Mouse (Mus musculus) intestine, embryonic 16.5 days (tissue): ENCODE results near the gene Nfia. TPM values are rescaled to one million over a fixed set of nuclear protein-coding genes. Genes with fewer than 3 reads are reported as not detected.

Experiments used
- ATAC-seq: fragments of 200-750 bp; cut with Nextera tagmentation; 2 replicates; pipeline ENCODE4 v1.8.0; 2017; ENCODE audit warnings: moderate TSS enrichment, moderate library complexity
- H3K27ac ChIP-seq: fragments of 300-500 bp; sonication (generic); 2 replicates; pipeline ENCODE4 v1.5.1; 2014; ENCODE audit warnings: mild to moderate bottlenecking, low read length
- H3K27me3 ChIP-seq: fragments of 300-500 bp; sonication (generic); replicated peaks from 2 replicates; pipeline ENCODE4 v1.6.1; 2014; ENCODE audit warnings: low read length, control low read depth, mixed read lengths; ENCODE audit not compliant: control insufficient read depth, insufficient read depth
- H3K36me3 ChIP-seq: fragments of 300-500 bp; sonication (generic); 2 replicates; pipeline ENCODE4 v1.6.1; 2014; ENCODE audit warnings: low read length, control low read depth; ENCODE audit not compliant: control insufficient read depth, insufficient read depth
- H3K4me1 ChIP-seq: fragments of 300-500 bp; sonication (generic); 2 replicates; pipeline ENCODE4 v1.6.1; 2014; ENCODE audit warnings: low read length, control low read depth, mixed read lengths; ENCODE audit not compliant: control insufficient read depth, insufficient read depth
- H3K4me2 ChIP-seq: fragments of 300-500 bp; sonication (generic); 2 replicates; pipeline ENCODE4 v1.6.1; 2014; ENCODE audit warnings: low read depth, low read length, control low read depth
- H3K4me3 ChIP-seq: fragments of 300-500 bp; sonication (generic); 2 replicates; pipeline ENCODE4 v1.5.1; 2014; ENCODE audit warnings: mild to moderate bottlenecking, low read length
- H3K9ac ChIP-seq: fragments of 300-500 bp; sonication (generic); 2 replicates; pipeline ENCODE4 v1.6.1; 2014; ENCODE audit warnings: low read depth, low read length
- H3K9me3 ChIP-seq: fragments of 300-500 bp; sonication (generic); 2 replicates; pipeline ENCODE4 v1.6.1; 2016; ENCODE audit warnings: low read length, control low read depth; ENCODE audit not compliant: control insufficient read depth
- WGBS: fragments of 180-500 bp; shearing (Covaris S2); extraction: QIAGEN DNeasy Blood & Tissue Kit; methylation state at CpG from one replicate; pipeline ENCODE4 v1.1.7; 2014; 5-methylcytosine and 5-hydroxymethylcytosine counted together
- polyA plus RNA-seq: library from polyadenylated mRNA; unstranded; fragments of >200 nt; fragmentation: Nextera tagmentation; extraction: Ambion mirVana; gene quantifications from 2 replicates; pipeline ENCODE4 v1.2.1, GENCODE M21; 2015

Nfia gene
- polyA plus RNA-seq, 1 experiment from 2014 or later, result 24.0 TPM

GRCm38 (mm10) chr4:97750401-97750800, 22.1 kb upstream of the Nfia start:
- H3K4me3 ChIP-seq, result no peak overlapping the region
- peaks cover 17% of the 10 kb centered on the region; the same call in 1 of the 2 replicates for H3K4me1 ChIP-seq
- H3K9me3 ChIP-seq, result no peaks in the 10 kb centered on the region
- WGBS, result 56% methylated on average over 4 of the region's 4 CpGs
- H3K36me3 ChIP-seq, result no peaks in the 10 kb centered on the region
- H3K27me3 ChIP-seq, result peaks cover 11% of the 10 kb centered on the region; the same call in 1 of the 2 replicates
- H3K27ac ChIP-seq, result no peak overlapping the region
- H3K4me2 ChIP-seq, result no peak overlapping the region
- H3K9ac ChIP-seq, result no peak overlapping the region
- no peak for ATAC-seq

DNA sequence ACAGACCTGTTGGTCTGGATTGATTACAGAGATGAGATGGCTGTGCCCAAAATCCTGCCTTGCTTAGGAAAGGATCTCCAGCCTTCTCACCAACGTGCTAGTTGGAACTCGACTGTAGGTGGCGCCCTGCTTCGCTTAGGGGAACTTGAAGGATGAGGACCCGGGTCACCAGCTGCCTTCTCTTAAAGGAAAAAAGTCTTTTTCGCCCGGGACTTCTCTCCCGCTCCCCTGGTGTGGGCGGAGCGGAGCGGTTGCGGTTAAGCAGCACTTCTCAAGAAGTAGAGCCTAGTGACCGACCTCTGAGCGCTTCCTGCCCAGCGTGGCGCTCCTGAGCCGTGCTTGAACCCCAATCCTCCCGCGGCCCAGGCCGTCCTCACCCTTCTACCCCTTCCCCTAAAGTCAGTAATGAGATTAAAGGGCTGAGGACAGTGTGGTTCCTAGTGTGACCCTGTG, 21.5 kb upstream of the Nfia start:
- peak overlapping the region; percentile 78 for H3K9ac ChIP-seq
- H3K27ac ChIP-seq, result peak overlapping the region; percentile 88
- ATAC-seq, result peak; percentile 89
- H3K36me3 ChIP-seq, result no peaks in the 10 kb centered on the region
- peak overlapping the region; percentile 89 for H3K4me2 ChIP-seq
- H3K9me3 ChIP-seq, result no peaks in the 10 kb centered on the region
- H3K4me3 ChIP-seq, result peak overlapping the region; percentile 58
- under 1% methylated on average over 20 of the region's 20 CpGs for WGBS
- peaks cover 14% of the 10 kb centered on the region; the same call in 1 of the 2 replicates for H3K4me1 ChIP-seq
- peaks cover 11% of the 10 kb centered on the region; the same call in 1 of the 2 replicates for H3K27me3 ChIP-seq

- peak overlapping the region; percentile 89 for H3K4me2 ChIP-seq
- 1% methylated on average over 40 of the region's 40 CpGs for WGBS
- H3K36me3 ChIP-seq, result no peaks in the 10 kb centered on the region
- peak overlapping the region; percentile 58 for H3K4me3 ChIP-seq
- H3K9ac ChIP-seq, result peak overlapping the region; percentile 78
- peaks cover 14% of the 10 kb centered on the region; the same call in 1 of the 2 replicates for H3K4me1 ChIP-seq
- peak; percentile 81 for ATAC-seq
- H3K9me3 ChIP-seq, result no peaks in the 10 kb centered on the region
- H3K27me3 ChIP-seq, result peaks cover 11% of the 10 kb centered on the region; the same call in 1 of the 2 replicates
- H3K27ac ChIP-seq, result peak overlapping the region; percentile 88
Observed at GRCm38 (mm10) chr4:97751483-97752251, 20.9 kb upstream of the Nfia start.

DNA sequence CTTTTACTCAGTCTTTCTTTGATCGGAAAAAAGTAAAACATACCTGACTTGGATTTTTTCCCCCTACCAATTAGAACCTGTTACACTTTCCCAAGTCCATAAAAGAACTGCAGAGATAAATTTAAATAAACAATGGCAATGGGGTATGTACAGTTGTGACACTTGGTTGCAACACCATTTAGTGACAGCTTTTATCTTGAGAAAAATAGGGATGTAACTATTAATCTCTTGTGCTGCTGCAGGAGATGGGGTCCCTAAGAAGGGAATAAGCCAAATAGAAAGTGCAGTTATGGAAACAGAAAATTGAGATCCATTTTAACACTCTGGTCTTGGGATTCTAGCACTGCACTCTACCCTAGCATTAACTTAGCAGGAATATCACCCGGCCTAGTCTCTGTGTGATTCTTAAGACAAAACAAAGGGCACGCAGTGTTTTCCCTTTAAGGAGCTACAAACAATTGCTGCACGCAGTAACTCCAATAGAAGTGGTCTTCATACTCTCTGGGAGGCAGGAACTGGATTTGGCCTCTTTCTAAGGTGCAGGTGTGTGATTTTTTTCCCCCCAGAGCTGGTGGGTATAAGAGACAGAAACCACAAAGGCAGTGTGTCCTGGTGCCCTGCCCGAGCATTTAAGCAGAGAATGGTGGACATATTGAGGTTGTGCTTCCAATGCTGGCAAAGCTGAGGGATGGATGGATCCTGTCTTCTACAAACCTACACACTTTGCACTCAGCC, 20.1 kb upstream of the Nfia start:
- no peak overlapping the region for H3K27ac ChIP-seq
- no peak for ATAC-seq
- H3K4me1 ChIP-seq, result peaks cover 14% of the 10 kb centered on the region; the same call in 1 of the 2 replicates
- no peaks in the 10 kb centered on the region for H3K36me3 ChIP-seq
- peaks cover 11% of the 10 kb centered on the region; the same call in 1 of the 2 replicates for H3K27me3 ChIP-seq
- H3K9ac ChIP-seq, result peak overlapping the region; percentile 78
- 40% methylated on average over 5 of the region's 5 CpGs for WGBS
- H3K4me2 ChIP-seq, result peak overlapping the region; percentile 89
- H3K4me3 ChIP-seq, result peak overlapping the region; percentile 58
- H3K9me3 ChIP-seq, result no peaks in the 10 kb centered on the region

DNA sequence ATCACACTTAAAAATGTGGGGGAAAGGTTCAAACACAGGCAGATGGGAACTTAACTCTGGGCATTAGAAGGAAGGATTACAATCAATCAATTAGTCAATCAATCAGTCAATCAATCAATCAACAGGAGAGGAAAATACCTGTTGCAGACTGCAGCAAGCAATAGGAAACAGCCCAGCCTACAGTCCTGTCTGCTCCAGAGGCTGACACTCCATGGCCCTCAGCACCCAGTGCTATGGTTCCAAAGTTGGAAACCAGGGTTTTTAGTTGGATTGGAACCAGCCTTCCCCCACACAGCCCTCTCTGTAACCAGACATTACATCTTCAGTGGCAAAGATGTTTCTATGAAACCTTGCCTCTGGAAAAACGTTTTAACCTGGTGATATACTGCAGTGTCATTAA, 19.0 kb upstream of the Nfia start:
- no peak for ATAC-seq
- Histone ChIP-seq H3K9me3 (no peaks in the 10 kb centered on the region), H3K9ac (no peak overlapping the region), H3K27ac (no peak overlapping the region), H3K4me2 (no peak overlapping the region), H3K4me3 (no peak overlapping the region), H3K36me3 (no peaks in the 10 kb centered on the region), H3K27me3 (peaks cover 11% of the 10 kb centered on the region; the same call in 1 of the 2 replicates), H3K4me1 (peaks cover 18% of the 10 kb centered on the region; the same call in 1 of the 2 replicates)
- 8% methylated on average over 1 of the region's 1 CpGs for WGBS

DNA sequence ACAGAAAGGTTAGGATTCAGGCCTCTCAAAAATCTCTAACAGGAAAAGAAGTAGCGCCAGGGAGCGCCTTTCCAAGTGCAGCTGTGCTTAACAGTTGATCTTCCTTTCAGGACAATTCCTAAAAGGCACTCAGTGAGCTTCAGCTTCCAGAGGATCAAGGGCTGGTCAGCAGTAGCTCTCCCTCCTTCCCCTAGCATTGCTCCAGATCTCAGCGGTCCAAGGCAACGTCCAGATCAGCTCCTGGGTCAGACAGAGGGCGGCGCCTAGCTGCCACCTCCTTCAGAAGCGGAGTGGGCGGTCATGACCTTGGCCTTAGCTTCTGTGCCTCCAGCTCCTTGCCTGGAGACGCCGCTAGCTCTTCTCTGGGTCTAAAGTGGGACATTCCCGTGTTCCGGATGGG, 18.3 kb upstream of the Nfia start:
- Histone ChIP-seq H3K27ac (no peak overlapping the region), H3K4me1 (peaks cover 18% of the 10 kb centered on the region; the same call in 1 of the 2 replicates), H3K36me3 (no peaks in the 10 kb centered on the region), H3K4me3 (no peak overlapping the region), H3K27me3 (peaks cover 11% of the 10 kb centered on the region; the same call in 1 of the 2 replicates), H3K4me2 (no peak overlapping the region), H3K9ac (no peak overlapping the region), H3K9me3 (no peaks in the 10 kb centered on the region)
- no peak for ATAC-seq
- WGBS, result 35% methylated on average over 12 of the region's 12 CpGs

DNA sequence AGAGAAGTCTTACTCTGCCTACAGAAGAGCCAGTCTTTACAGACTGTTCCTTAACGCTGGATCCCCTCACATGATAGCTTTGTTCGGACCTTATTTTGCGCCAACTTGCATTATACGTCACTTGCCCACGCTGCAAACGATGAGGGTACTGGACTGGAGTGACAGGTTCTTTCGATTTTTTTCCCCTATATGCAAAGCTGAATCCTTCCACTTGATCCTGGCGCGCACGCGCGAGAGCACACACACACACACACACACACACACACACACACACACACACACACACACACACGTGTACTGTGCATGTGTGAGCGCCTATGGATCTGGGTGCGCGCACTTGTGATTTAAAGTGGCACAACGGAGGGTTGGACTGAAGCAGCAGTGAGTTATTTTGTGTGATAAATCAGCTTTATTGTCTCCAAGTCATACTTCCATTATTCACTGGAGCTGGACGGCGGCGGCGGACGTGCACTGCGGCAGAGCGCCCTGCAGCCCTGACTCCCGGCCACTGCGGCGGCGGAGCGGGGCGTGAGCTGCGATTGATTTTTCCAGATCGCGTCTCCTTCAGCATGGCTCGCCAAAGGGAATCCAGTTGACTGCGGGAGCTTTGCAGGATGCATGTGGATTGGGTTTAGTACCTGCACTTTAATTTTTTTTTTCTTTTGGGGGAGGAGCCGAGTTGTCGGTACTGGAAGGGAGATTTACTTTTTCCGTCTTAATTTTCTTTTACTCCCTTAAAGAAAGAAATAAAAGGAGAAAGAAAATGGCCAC, 15.1 kb upstream of the Nfia start:
- peak; percentile 84 for ATAC-seq
- Histone ChIP-seq H3K4me1 (peaks cover 14% of the 10 kb centered on the region; the same call in 1 of the 2 replicates), H3K4me2 (peak overlapping the region; percentile 74), H3K9me3 (no peaks in the 10 kb centered on the region), H3K4me3 (peak overlapping the region; percentile 55), H3K27ac (peak overlapping the region; percentile 30; the same call in 1 of the 2 replicates), H3K36me3 (no peaks in the 10 kb centered on the region), H3K9ac (peak overlapping the region; percentile 63), H3K27me3 (peaks cover 11% of the 10 kb centered on the region; the same call in 1 of the 2 replicates)
- under 1% methylated on average over 38 of the region's 38 CpGs for WGBS

GRCm38 (mm10) chr4:97757978-97758461, 14.5 kb upstream of the Nfia start:
- peaks cover 7% of the 10 kb centered on the region; the same call in 1 of the 2 replicates for H3K27me3 ChIP-seq
- H3K9ac ChIP-seq, result peak overlapping the region; percentile 63
- peak overlapping the region; percentile 30 for H3K27ac ChIP-seq
- peak; percentile 64 for ATAC-seq
- H3K4me3 ChIP-seq, result peak overlapping the region; percentile 55
- peak overlapping the region; percentile 74 for H3K4me2 ChIP-seq
- peaks cover 8% of the 10 kb centered on the region; the same call in 1 of the 2 replicates for H3K4me1 ChIP-seq
- no peaks in the 10 kb centered on the region for H3K36me3 ChIP-seq
- WGBS, result 2% methylated on average over 14 of the region's 14 CpGs
- no peaks in the 10 kb centered on the region for H3K9me3 ChIP-seq
